ENCODE assay signal across 10 mouse cellular contexts in the genomic region with DNA sequence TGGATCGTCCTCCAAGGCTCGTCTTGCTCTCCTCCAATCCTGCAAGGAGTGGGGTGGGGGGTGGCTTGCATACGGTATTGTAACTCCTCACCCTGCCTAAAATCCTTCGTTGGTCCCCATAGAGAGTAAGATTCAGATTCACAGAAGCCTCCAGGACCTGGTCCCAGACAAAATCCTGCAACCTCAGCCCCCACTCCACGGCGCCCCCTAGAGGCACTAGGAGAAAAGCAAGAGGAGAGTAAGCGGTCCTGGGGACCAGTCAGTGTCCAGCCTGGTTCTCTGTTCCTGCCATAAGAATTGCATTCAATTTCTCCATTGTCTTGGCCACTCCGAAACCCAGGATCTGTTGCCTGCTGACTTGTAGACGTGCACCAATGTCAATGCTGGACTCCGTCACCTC. TPM values are rescaled to one million over a fixed set of nuclear protein-coding genes. Genes with fewer than 3 reads are reported as not detected.
DNase-seq lines count a peak whose midpoint lies in the region; ATAC-seq and TF ChIP-seq lines count a peak whose summit lies in the region.
"Had no signal": no experiment of that assay in that cellular context is flagged by ENCODE, and none has a peak within 500 bp of the region (broad histone marks: within the 10 kb centered on the region; RNA-seq: fewer than 3 reads in every experiment).

No protein-coding gene starts in this region.

- DNase-seq in cerebellum, postnatal 25 days = peak; percentile 23 to 41
- DNase-seq in cerebellum, adult 11-12 months = no peak
- DNase-seq in left cerebral cortex, adult 2 months (ENCODE audit: extremely low spot score in 1 of 2, low spot score in 2 of 2) = no peak
- DNase-seq in left cerebral cortex, postnatal 25 days (ENCODE audit: low spot score in 2 of 2) = no peak
- DNase-seq in 3T3-L1 (ENCODE audit: low read depth, low spot score) = peak; percentile 38
- peak; percentile 33 for DNase-seq in NIH3T3 (ENCODE audit: low read depth)
- no peak for DNase-seq in urinary bladder, adult 18-20 months (ENCODE audit: low spot score in 2 of 2)

- no peak for ATAC-seq in inflammation-experienced regulatory T-cells, adult 6 months

- peak; percentile 42 for TF ChIP-seq CTCF in left cerebral cortex, adult 2 months (IDR thresholded peaks at IDR 0.05)

- no peak overlapping the region for H3K27ac ChIP-seq in left cerebral cortex, adult 2 months
- H3K27ac ChIP-seq: heart, embryonic 15.5 days; kidney, embryonic 15.5 days had no signal

- H3K4me3 ChIP-seq in left cerebral cortex, adult 2 months = no peak overlapping the region
- H3K4me3 ChIP-seq: heart, embryonic 15.5 days; kidney, embryonic 15.5 days had no signal

- intact Hi-C loops in left cerebral cortex, adult 2 months (cut with DNase I) = no loop called here
- intact Hi-C loops in left cerebral cortex, postnatal 25 days (cut with DNase I) = no loop called here

RNA-seq across cellular contexts. Expression of a gene that starts 10.2 kb away (rescaled TPM):
- total RNA-seq in left cerebral cortex, adult 2 months (2021) = 10 to 100 TPM; 21.6 to 22.8 TPM
- 10 to 100 TPM; 22.8 to 25.2 TPM for total RNA-seq in left cerebral cortex, postnatal 25 days (2021)
- polyA plus RNA-seq in inflammation-experienced regulatory T-cells, adult 6 months (2017; shearing (Covaris generic)) = under 1 TPM in 2 of 3 experiments, not detected in 1; 0.26 to 0.36 TPM

RNA-seq across cellular contexts. Expression of a gene that starts 52.7 kb away (rescaled TPM):
- total RNA-seq in left cerebral cortex, adult 2 months (2021) = 10 to 100 TPM; 21.9 to 23.1 TPM
- 10 to 100 TPM; 20.7 to 24.2 TPM for total RNA-seq in left cerebral cortex, postnatal 25 days (2021)
- polyA plus RNA-seq in inflammation-experienced regulatory T-cells, adult 6 months (2017; shearing (Covaris generic)) = 100 to 1,000 TPM; 111 to 212 (median 193) TPM

Comparison
In these comparisons a context has a peak if more than half of its experiments do, and no peak if none do; other contexts are left out.
1. DNase-seq: peak in cerebellum, postnatal 25 days (2 of 2), 3T3-L1 (single experiment) and NIH3T3 (single experiment); none in cerebellum, adult 11-12 months (single experiment), left cerebral cortex, adult 2 months (0 of 2), left cerebral cortex, postnatal 25 days (0 of 2) and urinary bladder, adult 18-20 months (0 of 2).